Mouse (Mus musculus): ENCODE measurements around the gene Dohh. TPM values are rescaled to one million over a fixed set of nuclear protein-coding genes. Genes with fewer than 3 reads are reported as not detected.

Gene Dohh
- polyA plus RNA-seq, 1 experiment from 2014 or later: 61.4 TPM

- DNase-seq (ENCODE audit: low spot score): no peak
- no peak overlapping the region for H3K27ac ChIP-seq (replicated peaks; ENCODE audit: low read depth, low read length)
- peaks cover 19% of the 10 kb centered on the region for H3K4me1 ChIP-seq (ENCODE audit: control insufficient read depth, insufficient read depth, low read length)
- 84% methylated on average over 4 of the region's 4 CpGs for WGBS
- peaks cover 41% of the 10 kb centered on the region for H3K27me3 ChIP-seq (replicated peaks; ENCODE audit: control insufficient read depth, insufficient read depth, low read length)
- ATAC-seq (ENCODE audit: low read depth): no peak
- no peak overlapping the region for H3K4me3 ChIP-seq (ENCODE audit: low read depth, low read length)
- no peaks in the 10 kb centered on the region for H3K9me3 ChIP-seq (ENCODE audit: control insufficient read depth, low read length)
- H3K9ac ChIP-seq (ENCODE audit: low read depth, low read length): no peak overlapping the region
- H3K36me3 ChIP-seq (ENCODE audit: control insufficient read depth, insufficient read depth, low read length): peaks cover 13% of the 10 kb centered on the region
- H3K4me2 ChIP-seq (ENCODE audit: low read depth, low read length): no peak overlapping the region
Observed at GRCm38 (mm10) chr10:81345162-81345534, 39.1 kb upstream of the Dohh start.

GRCm38 (mm10) chr10:81346453-81347067 is 37.7 kb upstream of the Dohh start:
- ATAC-seq (ENCODE audit: low read depth): no peak
- WGBS: 15% methylated on average over 32 of the region's 55 CpGs
- Histone ChIP-seq H3K4me3 (ENCODE audit: low read depth, low read length) (peak overlapping the region; percentile 21), H3K4me1 (ENCODE audit: control insufficient read depth, insufficient read depth, low read length) (peaks cover 19% of the 10 kb centered on the region), H3K9me3 (ENCODE audit: control insufficient read depth, low read length) (no peaks in the 10 kb centered on the region), H3K27me3 (replicated peaks; ENCODE audit: control insufficient read depth, insufficient read depth, low read length) (peaks cover 37% of the 10 kb centered on the region), H3K36me3 (ENCODE audit: control insufficient read depth, insufficient read depth, low read length) (peaks cover 13% of the 10 kb centered on the region), H3K4me2 (ENCODE audit: low read depth, low read length) (peak overlapping the region; percentile 49), H3K9ac (ENCODE audit: low read depth, low read length) (peak overlapping the region; percentile 40), H3K27ac (replicated peaks; ENCODE audit: low read depth, low read length) (no peak overlapping the region; the same call in 1 of the 2 replicates)
- peak; percentile 79 for DNase-seq (ENCODE audit: low spot score)

GRCm38 (mm10) chr10:81349146-81349545 is 35.1 kb upstream of the Dohh start:
- DNase-seq (ENCODE audit: low spot score) (no peak), ATAC-seq (ENCODE audit: low read depth) (no peak)
- peaks cover 13% of the 10 kb centered on the region for H3K36me3 ChIP-seq (ENCODE audit: control insufficient read depth, insufficient read depth, low read length)
- H3K27me3 ChIP-seq (replicated peaks; ENCODE audit: control insufficient read depth, insufficient read depth, low read length): peaks cover 12% of the 10 kb centered on the region; the same call in 1 of the 2 replicates
- peak overlapping the region; percentile 88 for H3K4me3 ChIP-seq (ENCODE audit: low read depth, low read length)
- WGBS: 10% methylated on average over 10 of the region's 12 CpGs
- peak overlapping the region; percentile 72; the same call in 1 of the 2 replicates for H3K27ac ChIP-seq (replicated peaks; ENCODE audit: low read depth, low read length)
- H3K4me2 ChIP-seq (ENCODE audit: low read depth, low read length): peak overlapping the region; percentile 93
- H3K9me3 ChIP-seq (ENCODE audit: control insufficient read depth, low read length): no peaks in the 10 kb centered on the region
- peaks cover 19% of the 10 kb centered on the region for H3K4me1 ChIP-seq (ENCODE audit: control insufficient read depth, insufficient read depth, low read length)
- peak overlapping the region; percentile 85 for H3K9ac ChIP-seq (ENCODE audit: low read depth, low read length)

GRCm38 (mm10) chr10:81349961-81350350 is 34.3 kb upstream of the Dohh start:
- Histone ChIP-seq H3K27me3 (replicated peaks; ENCODE audit: control insufficient read depth, insufficient read depth, low read length) (peaks cover 5% of the 10 kb centered on the region; the same call in 1 of the 2 replicates), H3K9me3 (ENCODE audit: control insufficient read depth, low read length) (no peaks in the 10 kb centered on the region), H3K9ac (ENCODE audit: low read depth, low read length) (peak overlapping the region; percentile 85), H3K4me1 (ENCODE audit: control insufficient read depth, insufficient read depth, low read length) (peaks cover 19% of the 10 kb centered on the region), H3K36me3 (ENCODE audit: control insufficient read depth, insufficient read depth, low read length) (peaks cover 13% of the 10 kb centered on the region), H3K27ac (replicated peaks; ENCODE audit: low read depth, low read length) (peak overlapping the region; percentile 72), H3K4me3 (ENCODE audit: low read depth, low read length) (peak overlapping the region; percentile 88), H3K4me2 (ENCODE audit: low read depth, low read length) (peak overlapping the region; percentile 93)
- ATAC-seq (ENCODE audit: low read depth) (no peak), DNase-seq (ENCODE audit: low spot score) (no peak)
- WGBS: 0% methylated on average over 10 of the region's 29 CpGs

GRCm38 (mm10) chr10:81350351-81351063 is 33.7 kb upstream of the Dohh start, which contains the start of gene Hmg20b:
TSS of gene Hmg20b (minus strand) at chr10:81350480.
- H3K27ac ChIP-seq (replicated peaks; ENCODE audit: low read depth, low read length): peak within 1 kb of the TSS; percentile 72
- no peaks in the 10 kb centered on the region for H3K9me3 ChIP-seq (ENCODE audit: control insufficient read depth, low read length)
- peak; percentile 96 for ATAC-seq (ENCODE audit: low read depth)
- peak within 1 kb of the TSS; percentile 85 for H3K9ac ChIP-seq (ENCODE audit: low read depth, low read length)
- DNase-seq (ENCODE audit: low spot score): peak; percentile 100
- peak within 1 kb of the TSS; percentile 93 for H3K4me2 ChIP-seq (ENCODE audit: low read depth, low read length)
- H3K27me3 ChIP-seq (replicated peaks; ENCODE audit: control insufficient read depth, insufficient read depth, low read length): no peaks in the 10 kb centered on the region; the same call in 1 of the 2 replicates
- H3K36me3 ChIP-seq (ENCODE audit: control insufficient read depth, insufficient read depth, low read length): peaks cover 13% of the 10 kb centered on the region
- H3K4me3 ChIP-seq (ENCODE audit: low read depth, low read length): peak within 1 kb of the TSS; percentile 88
- H3K4me1 ChIP-seq (ENCODE audit: control insufficient read depth, insufficient read depth, low read length): peaks cover 19% of the 10 kb centered on the region
- WGBS: under 1% methylated on average over 49 of the region's 54 CpGs

- Histone ChIP-seq H3K4me3 (ENCODE audit: low read depth, low read length) (no peak overlapping the region), H3K9me3 (ENCODE audit: control insufficient read depth, low read length) (no peaks in the 10 kb centered on the region), H3K27me3 (replicated peaks; ENCODE audit: control insufficient read depth, insufficient read depth, low read length) (no peaks in the 10 kb centered on the region; the same call in 1 of the 2 replicates), H3K36me3 (ENCODE audit: control insufficient read depth, insufficient read depth, low read length) (peaks cover 9% of the 10 kb centered on the region; the same call in 1 of the 2 replicates), H3K9ac (ENCODE audit: low read depth, low read length) (no peak overlapping the region), H3K4me1 (ENCODE audit: control insufficient read depth, insufficient read depth, low read length) (peaks cover 15% of the 10 kb centered on the region), H3K4me2 (ENCODE audit: low read depth, low read length) (no peak overlapping the region), H3K27ac (replicated peaks; ENCODE audit: low read depth, low read length) (no peak overlapping the region)
- DNase-seq (ENCODE audit: low spot score) (no peak), ATAC-seq (ENCODE audit: low read depth) (no peak)
- 22% methylated on average over 9 of the region's 9 CpGs for WGBS
Observed at GRCm38 (mm10) chr10:81351678-81352291, 32.4 kb upstream of the Dohh start.

- peak overlapping the region; percentile 30; the same call in 1 of the 2 replicates for H3K9ac ChIP-seq (ENCODE audit: low read depth, low read length)
- ATAC-seq (ENCODE audit: low read depth) (no peak), DNase-seq (ENCODE audit: low spot score) (no peak)
- H3K36me3 ChIP-seq (ENCODE audit: control insufficient read depth, insufficient read depth, low read length): no peaks in the 10 kb centered on the region
- no peaks in the 10 kb centered on the region for H3K9me3 ChIP-seq (ENCODE audit: control insufficient read depth, low read length)
- H3K27me3 ChIP-seq (replicated peaks; ENCODE audit: control insufficient read depth, insufficient read depth, low read length): no peaks in the 10 kb centered on the region
- H3K4me1 ChIP-seq (ENCODE audit: control insufficient read depth, insufficient read depth, low read length): peaks cover 10% of the 10 kb centered on the region
- H3K4me3 ChIP-seq (ENCODE audit: low read depth, low read length): no peak overlapping the region
- WGBS: 57% methylated on average over 9 of the region's 9 CpGs
- H3K27ac ChIP-seq (replicated peaks; ENCODE audit: low read depth, low read length): peak overlapping the region; percentile 21; the same call in 1 of the 2 replicates
- H3K4me2 ChIP-seq (ENCODE audit: low read depth, low read length): no peak overlapping the region
Observed at GRCm38 (mm10) chr10:81354738-81355477, 29.3 kb upstream of the Dohh start.

GRCm38 (mm10) chr10:81355533-81355932 is 28.7 kb upstream of the Dohh start:
- no peak overlapping the region for H3K4me3 ChIP-seq (ENCODE audit: low read depth, low read length)
- H3K27me3 ChIP-seq (replicated peaks; ENCODE audit: control insufficient read depth, insufficient read depth, low read length): no peaks in the 10 kb centered on the region
- no peaks in the 10 kb centered on the region for H3K9me3 ChIP-seq (ENCODE audit: control insufficient read depth, low read length)
- no peak overlapping the region for H3K27ac ChIP-seq (replicated peaks; ENCODE audit: low read depth, low read length)
- H3K36me3 ChIP-seq (ENCODE audit: control insufficient read depth, insufficient read depth, low read length): no peaks in the 10 kb centered on the region
- no peak overlapping the region for H3K4me2 ChIP-seq (ENCODE audit: low read depth, low read length)
- ATAC-seq (ENCODE audit: low read depth) (no peak), DNase-seq (ENCODE audit: low spot score) (no peak)
- H3K9ac ChIP-seq (ENCODE audit: low read depth, low read length): no peak overlapping the region
- H3K4me1 ChIP-seq (ENCODE audit: control insufficient read depth, insufficient read depth, low read length): peaks cover 10% of the 10 kb centered on the region
- 69% methylated on average over 4 of the region's 4 CpGs for WGBS

Measured in embryonic facial prominence, embryonic 14.5 days (tissue).